Mouse (Mus musculus) CH12.LX (cell line): ENCODE results near the gene Pes1.

Source experiments
- CTCF ChIP-seq, 2 experiments: IDR thresholded peaks in 1 of 2; conservative IDR thresholded peaks in 1 of 2; 2 replicates each; pipeline ENCODE4 v1.5.1; 2011 to 2012; ENCODE audit warnings: low read depth in 2 of 2, low read length in 2 of 2, improper control_type of control experiment in 1 of 2, inconsistent platforms in 1 of 2, mild to moderate bottlenecking in 1 of 2, moderate library complexity in 1 of 2
- POLR2A ChIP-seq: IDR thresholded peaks from 2 replicates; pipeline ENCODE4 v1.6.1; 2011; ENCODE audit warnings: low read depth, mild to moderate bottlenecking, improper control_type of control experiment, low read length
- ZC3H11A ChIP-seq: IDR thresholded peaks from 2 replicates; pipeline ENCODE4 v1.6.1; 2012; ENCODE audit warnings: low read depth, mild to moderate bottlenecking, inconsistent platforms, low read length, improper control_type of control experiment

DNA sequence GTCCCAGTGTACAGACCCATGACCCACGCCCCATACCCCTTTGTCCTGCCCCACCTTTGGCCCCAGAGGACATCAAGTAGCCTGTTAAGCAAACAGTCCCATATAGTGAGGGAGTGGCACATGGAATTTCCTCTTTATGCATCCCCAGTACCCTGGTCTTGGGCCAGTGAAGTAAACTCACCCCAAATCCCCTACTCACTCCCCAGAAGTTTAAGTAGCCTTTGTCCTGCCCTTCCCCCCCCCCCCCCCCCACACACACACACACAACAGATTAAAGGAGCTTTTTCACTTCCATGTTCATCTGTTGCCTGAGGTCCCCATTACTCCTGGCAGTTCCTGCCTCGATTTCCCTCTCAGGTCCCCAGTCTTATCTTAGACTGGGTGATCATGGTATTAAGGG, 59.5 kb downstream of the Pes1 start:
- TF ChIP-seq ZC3H11A (no peak), POLR2A (no peak), CTCF (conservative IDR thresholded peaks at IDR 0.05 in 1 of 2, IDR thresholded peaks at IDR 0.05 in 1 of 2; ENCODE audit: low read depth in 2 of 2, low read length in 2 of 2) (no peak)
